Mouse (Mus musculus) spleen, postnatal 4 days (tissue): ENCODE measurements around the gene Ddx1.
A peak's percentile ranks its signal among the peaks of the same experiment; 100 is the strongest.
"Not testable (repeated sequence)": the region's sequence is repeated elsewhere in the genome, so short reads cannot be mapped to it uniquely, and the experiment has no call there.

ENCODE experiments used
- DNase-seq, 2 experiments: peaks; one replicate each; pipeline ENCODE4 v3.0.0; 2022; ENCODE audit warnings: low spot score in 2 of 2

Ddx1 gene

DNA sequence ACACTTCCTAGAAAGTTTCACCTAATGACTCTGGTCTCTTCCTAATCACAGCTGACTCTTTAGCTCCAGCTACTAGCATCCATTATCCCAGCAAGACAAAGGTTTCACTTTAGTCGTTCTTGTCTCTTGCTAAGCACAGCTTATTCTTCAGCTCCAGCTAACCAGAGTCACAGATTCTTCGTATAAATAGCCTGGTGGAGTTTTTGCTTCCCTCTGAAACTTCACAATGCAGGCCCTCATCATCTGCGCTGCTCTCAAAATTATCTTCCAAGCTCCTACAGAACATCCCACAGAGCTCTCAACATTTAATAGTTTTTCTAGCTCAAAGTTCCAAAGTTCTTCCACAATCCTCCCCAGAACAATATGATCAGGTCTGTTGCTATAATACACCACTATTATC, 43.3 kb downstream of the Ddx1 start:
- no peak for DNase-seq

DNA sequence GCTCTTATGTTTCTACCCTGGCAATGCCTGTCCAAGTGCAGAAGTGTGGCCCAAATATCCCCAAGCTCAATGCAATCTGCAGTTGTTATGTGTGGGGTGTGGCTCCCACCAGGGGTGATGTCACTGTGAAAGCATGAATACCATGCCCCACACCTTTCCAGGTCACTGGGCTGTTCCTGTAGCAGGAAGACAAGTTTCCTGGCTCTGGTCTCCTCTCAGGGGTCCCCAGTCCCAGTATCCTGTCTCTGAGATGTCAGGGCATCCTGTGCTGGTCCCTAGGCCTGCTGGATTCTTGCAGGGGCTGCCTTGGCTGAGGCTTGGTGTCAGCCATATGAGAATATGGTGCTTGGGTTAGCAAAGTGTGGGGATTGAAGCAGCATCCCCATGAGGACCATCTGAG, 46.7 kb downstream of the Ddx1 start:
- DNase-seq: no peak

DNA sequence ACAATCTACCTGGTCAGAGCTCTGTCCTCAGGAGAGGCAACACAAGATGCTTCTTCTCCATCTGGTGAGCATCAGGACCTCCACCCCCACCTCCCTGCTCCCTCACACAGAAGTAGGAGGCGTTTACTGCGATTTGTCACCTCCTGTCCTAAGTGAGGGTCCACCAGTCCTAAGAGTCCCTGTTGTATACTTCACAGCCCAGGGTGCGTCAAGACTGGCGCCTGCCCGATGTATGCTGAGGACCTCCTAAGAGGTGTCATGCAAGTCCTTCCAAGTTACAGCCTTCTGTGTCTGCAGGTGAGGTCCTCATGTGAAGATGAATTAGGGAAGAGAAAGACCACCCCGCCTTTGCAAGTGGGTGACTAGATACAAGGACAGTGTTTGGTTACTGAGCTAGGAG, 48.4 kb downstream of the Ddx1 start:
- DNase-seq: no peak

DNA sequence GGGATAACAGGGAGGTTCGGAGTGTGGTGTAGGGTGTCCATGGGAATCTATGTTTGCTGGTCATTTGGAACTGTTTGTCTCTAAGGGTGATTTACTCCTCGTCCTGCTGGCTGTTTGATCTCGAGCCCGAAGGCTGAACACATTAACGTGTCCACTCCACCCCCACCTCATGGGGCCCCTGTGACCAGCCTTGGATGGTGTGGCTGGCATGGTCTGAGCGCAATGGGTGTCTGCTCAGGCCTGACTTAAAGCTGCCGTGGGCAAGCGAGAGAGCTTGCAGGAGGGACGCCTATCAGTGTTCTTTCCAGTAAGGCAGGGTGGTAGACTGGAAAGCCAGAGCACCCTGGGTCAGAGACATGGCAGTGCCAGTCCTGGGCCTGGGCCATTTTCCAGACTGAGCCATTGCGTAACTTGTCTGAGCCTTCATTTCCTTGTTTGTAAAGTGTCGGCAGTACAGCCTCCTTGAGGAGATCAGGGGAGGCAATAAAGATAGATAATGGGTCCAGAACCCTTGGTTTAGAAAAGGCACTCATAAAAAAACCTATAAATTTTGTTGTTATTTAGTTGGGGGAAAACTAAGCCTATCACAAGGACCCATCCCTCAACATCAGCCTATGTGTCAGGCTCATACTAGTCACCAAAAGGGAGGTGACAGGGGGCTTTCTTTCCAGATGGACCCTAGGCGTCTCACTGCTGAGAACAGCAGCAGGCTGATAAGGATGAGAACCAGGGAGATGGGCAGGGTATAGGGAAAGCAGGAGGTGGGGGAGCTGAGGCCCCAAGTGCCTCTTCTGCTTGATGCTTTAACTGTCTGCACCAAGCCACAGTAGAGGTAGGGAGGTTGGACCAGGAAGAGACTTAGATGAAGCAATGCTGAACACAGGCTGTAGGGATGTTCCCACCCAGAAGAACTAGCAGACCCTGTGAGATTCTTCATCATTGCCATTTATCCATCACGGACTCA, 49.4 kb downstream of the Ddx1 start:
- DNase-seq: no peak

DNA sequence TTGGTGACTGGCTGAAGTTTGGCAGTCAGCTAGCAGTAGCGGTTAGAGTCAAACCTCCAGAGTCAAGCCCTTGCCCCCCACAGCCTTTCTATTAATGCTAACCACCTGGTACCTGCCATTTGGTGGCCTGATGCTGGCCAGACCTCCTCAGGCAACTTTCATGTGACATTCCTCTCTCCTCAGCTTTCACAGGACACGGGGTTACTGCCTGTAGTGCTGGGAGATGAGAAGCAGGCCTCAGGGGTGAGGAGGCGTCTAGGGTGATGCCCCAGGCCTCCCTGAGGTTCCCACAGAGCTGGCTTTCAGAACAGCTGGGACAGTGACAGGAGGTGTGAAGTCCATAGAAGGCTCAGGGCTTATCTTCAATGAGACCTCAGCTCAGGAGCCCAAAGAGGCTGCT, 50.9 kb downstream of the Ddx1 start:
- no peak for DNase-seq

DNA sequence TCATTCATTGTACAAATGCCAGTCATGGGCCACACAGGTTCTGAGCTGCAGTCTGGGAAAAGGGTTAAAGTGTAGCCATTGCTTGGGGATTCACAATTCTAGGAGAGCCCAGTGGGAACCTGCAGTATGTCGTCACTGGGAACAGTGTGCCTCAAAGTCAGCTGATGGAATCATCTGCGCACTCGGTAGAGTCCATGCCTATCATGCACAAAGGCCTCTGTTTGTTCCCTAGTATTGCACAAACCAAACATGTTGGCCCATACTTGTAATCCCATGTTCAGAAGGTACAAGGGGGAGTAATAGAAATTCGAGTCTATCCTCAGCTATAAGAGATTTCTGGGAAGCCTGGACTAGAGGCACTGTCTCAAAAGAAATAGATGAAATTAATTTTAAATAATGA, 52.9 kb downstream of the Ddx1 start:
- no peak for DNase-seq

DNA sequence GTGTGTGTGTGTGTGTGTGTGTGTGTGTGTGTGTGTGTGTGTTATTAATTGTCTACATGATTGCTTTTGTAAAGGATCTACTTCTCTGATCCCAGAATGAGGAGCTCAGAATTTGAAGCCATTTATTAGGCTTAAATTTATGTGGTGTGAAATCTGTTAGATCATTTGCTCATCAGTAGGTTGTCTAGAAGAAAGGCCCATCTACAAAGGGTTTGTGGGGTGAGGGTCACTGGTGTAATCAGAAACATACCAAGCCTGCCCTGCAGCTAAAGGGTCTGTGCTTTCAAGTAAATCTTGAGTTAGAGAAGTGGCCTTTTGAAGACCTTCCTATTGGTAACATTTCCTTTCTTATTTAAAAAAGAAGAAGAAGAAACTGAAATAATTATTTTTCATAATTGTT, 53.5 kb downstream of the Ddx1 start:
- DNase-seq: no peak

DNA sequence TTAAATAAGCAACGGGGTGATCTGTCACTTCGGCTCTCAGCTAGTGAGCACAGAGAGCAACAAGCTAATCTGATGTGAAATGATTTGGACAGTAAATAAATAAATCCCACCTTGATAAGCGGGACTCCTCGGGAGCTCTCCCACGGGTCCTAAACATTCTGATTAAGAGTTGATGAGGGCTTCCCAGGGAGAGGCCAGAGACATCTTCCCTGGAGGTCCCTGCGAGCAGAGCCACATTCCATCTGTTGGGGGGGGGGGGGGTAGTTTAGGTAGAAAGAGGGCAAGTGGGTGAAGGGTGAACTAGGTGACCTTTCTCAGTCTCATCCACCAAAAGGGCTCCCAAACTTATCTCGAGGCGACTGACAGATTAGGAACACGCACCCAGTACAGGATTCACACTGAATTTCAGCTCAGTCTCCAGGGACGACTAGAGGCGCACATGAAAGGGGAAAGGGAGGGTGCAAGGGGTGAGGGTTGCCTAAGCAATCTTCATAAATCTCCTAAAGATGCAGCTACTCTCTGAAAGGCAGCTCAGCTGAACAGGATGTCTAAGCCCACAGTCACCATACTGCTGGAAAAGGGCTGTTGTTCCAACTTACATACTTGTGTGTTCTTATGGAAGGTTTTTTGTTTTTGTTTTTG, 60.8 kb downstream of the Ddx1 start:
- DNase-seq: no peak

DNA sequence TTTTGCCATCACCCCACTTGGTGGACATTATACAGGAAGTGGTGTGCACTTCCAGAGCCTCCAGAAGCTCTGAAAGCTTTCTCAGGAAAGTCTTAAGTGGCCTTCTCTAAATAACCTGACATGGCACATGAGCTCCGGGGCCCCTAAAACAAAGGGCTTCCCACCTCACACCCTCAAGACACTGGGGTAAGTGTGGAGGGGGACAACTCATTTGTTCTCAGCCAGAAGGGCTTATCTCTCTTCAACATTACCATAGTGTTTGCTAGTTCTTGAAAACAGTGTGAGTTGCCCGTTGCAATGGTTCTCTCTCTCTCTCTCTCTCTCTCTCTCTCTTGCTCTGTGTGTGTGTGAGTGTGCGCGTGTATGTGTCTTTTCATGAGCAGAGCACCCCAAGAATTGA, 62.8 kb downstream of the Ddx1 start:
- no peak for DNase-seq

DNA sequence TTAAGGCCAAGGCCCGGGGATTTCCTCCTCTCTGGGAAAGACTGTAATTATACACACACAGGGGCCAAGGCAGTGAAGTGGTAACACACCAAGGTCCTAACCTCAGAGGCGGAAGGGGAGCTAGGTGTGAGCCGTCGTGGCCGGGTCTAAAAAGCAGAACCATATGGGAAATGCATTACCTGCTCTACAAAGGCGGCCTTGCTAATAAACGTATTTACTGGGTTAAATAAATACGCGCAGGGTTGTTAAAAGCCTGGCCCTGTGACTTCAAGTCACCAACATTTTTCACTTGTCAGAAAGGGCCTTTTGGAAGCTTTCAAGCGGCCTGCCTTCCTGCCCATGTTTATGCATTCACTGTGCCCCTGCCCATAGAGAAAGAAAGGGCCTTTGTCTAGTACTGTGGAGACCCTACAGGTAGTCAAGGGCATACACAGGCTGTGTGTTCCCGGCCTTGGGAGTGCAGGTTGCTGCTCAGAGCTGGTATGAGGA, 64.1 kb downstream of the Ddx1 start:
- DNase-seq: no peak

DNA sequence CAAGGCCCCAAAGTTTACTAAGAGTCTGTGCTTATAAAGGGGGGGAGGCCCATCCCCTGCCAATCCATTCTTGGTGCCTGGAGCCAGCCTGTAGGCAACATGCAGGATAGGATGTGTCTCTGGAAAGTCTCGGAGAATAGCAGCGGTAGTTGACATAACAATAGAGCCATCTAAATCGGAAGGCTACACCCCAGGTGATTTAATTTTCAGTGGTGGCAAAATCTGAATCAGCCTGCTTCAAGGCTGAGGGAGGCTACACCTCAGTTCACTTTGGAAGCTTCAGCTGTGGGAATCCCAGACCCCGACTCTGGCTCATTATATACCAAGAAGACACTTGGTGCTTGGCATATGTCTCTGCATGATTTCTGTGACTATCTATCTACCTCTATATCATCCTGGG, 64.9 kb downstream of the Ddx1 start:
- DNase-seq: not testable (repeated sequence)

DNA sequence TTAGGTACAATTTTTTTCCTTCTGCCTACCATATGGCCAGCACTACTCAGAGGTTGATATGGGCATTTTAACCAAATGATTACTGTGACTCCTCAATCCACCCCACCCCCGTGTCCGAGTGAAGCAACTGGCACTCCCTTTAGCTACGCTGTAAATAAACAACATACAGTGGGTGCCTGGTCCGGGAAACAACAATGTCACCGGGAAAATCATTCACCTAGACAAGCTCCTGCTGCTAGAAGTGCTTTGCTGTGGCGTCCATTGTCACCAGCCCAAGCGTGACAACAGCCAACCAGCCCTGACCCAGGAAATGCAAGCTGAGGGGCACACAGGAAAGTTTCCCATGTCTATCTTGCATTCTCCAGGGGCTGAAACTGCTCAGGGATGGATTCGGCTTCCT, 66.8 kb downstream of the Ddx1 start:
- DNase-seq: no peak

DNA sequence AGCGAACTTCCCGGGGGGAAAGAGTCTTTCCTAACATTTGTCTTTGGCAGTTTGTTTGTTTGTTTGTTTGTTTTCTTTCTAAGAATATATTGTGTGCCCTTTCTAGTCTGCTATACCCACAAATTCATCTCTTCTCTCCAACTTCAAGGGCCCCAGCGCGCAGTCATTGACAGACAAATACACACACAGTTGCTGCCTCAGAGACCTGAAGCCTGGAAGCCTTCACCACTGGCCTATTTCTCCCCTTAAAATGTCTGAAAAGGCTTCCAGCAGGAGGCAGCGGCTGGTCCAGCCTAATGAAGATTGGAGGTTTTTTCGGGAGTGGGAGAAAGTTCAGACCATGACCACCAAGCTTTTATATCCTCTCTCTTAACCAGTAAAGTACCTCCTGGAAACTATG, 67.3 kb downstream of the Ddx1 start:
- no peak for DNase-seq

DNA sequence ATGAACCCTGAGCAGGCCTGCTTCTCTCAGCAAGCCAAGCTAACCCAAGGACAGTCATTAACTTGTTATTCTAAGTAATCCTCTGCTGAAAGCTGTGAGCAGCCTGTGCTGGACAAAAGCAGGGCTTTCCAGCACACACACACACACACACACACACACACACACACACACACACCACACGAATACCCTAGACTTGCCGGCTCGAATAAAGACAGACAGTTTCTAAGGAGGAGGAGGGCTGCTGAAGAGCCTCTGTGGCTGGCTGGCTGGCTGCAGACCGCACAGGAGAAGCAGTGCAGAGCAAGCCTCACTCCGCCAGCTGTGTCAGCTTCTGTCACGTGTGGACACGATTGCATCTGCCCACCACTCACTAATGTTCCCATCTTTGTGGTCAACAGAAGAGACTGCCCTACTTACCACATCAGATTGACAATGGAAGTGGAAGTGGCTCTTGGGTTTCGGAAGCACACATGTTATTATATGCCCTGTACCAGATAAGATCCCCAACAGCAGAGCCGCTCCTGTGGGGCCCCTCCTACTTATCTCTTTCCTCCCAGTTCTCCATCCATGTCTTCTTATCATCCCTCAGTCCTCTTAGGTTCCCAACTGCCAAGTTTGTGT, 68.2 kb downstream of the Ddx1 start:
- peak in 1 of 2 experiments; percentile 28 for DNase-seq

DNA sequence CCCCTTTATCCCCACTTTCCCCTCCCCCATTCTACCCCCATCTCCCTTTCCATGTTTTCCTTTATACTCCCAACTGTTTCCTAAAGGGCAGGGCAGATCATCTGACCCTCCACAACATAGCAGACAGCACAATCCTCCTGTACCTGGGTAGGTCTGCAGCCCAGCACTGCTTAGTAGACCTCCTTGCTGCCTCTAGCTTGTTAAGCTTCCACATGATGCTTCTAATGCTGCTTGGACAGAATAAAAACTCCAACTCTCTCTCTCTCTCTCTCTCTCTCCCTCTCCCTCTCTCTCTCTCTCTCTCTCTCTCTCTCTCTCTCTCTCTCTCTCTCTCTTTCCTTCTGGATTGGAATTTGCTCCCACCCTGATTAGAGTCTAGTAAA, 68.7 kb downstream of the Ddx1 start:
- DNase-seq: no peak

DNA sequence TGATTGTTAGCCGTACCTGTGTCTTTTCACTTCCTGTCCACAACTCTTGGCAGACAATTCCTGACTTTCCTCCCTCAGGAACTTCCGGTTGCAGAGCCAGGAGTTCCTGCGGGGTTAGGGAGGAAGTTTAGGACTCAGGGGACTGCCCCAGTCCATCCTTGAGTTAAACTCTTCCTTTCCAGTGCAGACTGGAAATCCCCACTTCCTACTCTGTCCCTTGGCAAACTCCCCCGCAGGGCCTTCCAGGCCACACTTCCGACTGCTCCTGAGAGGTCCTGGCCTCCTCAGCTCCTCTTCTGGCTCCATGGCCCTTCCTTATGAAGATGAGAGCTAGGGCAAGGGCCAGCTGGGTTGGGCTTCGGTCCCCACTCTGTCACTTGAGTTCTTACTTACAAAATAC, 71.4 kb downstream of the Ddx1 start:
- DNase-seq: no peak

DNA sequence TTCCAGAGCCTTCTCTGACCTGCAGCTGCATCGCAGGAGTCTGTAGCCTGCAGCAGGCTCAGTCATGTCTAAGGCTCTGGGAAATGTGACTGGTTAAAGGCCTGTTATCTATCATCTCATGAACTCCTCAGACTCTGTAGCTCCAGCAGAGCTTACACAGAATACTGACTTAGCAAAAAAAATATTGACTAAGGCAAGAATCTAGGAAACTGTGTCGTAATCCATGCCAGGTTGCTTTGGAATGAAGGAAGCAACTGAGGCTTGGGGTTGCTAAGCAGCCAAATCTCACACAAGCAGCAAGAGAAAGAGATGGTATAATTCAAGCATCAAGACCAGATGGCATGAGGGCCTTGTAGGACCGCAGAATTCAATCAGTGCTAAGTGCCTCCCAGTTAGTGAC, 72.1 kb downstream of the Ddx1 start:
- DNase-seq: no peak

DNA sequence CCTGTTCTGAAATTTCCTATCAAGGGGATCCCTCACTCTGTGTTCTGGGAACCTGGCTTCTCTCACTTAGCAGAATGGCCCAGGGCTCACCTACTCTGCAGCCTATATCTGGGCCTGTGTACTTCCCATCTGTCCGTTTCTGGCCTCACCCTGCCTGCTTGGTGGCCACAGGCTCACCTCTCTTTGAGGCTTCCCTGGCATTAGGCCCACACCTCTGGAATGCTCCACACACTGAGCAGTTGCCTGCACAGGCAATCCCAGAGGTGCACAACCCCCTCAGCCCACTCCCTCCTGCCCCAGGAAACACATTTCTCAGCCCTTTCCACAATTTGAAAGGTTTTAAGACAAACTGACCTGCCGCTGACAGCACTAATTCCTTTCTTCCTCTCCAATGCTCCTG, 72.9 kb downstream of the Ddx1 start:
- DNase-seq: no peak

DNA sequence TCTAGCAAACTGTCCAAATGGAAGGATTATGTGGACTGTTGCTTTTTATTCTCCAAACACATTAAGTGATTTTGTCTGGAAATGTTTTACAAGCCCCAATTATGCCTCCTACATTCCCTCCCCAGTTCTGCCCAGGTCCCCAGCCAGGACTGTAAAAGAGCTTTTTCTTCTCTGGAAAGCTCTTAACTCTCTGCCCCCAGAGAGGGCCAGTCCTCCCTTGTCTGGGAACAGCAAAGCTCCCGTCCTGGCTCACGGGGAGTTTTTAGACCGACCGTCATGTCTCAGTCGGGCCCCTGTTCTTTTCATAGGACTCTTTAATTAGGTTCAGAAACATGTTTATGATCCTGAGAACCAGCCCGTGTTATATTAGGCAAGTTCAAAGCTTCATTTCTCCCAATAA, 75.0 kb downstream of the Ddx1 start:
- no peak for DNase-seq

DNA sequence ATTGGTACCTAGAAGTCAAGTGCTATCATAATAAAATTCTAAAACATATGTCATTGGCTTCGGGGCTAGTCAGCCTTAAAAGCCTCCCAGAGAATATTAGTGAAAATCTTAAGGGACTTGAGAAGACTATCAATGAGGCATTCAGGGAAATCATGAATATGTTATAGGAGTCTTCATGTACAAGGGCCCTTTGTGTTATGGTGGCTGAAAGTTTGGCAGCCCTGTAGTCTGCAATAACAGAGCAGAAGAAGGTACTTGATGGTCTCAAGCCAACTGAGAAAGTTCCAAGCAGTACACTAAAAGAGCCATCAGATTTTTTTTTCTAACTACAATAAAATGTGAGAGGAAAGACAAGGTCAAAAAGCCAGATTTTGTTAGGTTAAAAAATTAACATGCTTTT, 80.9 kb downstream of the Ddx1 start:
- no peak for DNase-seq

DNA sequence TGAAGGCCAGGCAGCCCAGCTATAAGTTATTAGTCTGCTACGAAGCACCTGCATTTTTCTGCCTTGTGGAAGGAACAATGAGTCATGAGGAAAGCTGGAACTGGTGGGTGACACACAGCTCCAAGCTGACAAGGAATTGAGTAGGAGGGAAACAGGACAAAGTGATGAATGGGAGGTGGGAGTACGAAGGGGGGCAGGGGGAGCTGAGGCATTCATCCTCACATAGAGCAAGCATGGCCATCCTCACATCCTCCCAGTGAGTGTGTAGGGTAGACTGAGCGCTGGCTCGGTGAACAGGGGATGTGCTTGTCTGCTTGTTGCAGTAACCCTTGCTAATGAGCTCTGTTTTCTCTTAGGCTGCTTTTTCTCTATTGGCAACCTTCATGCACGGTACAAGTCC, 81.9 kb downstream of the Ddx1 start:
- no peak for DNase-seq
